Mouse (Mus musculus) bone marrow macrophage, adult 2 months (primary cell): ENCODE results near the gene Sesn2. TPM values are rescaled to one million over a fixed set of nuclear protein-coding genes. Genes with fewer than 3 reads are reported as not detected.

Experiments
- H3K27ac ChIP-seq: 2 replicates; pipeline ENCODE4 v1.5.1; 2012; ENCODE audit warnings: low read depth, low read length; ENCODE audit not compliant: insufficient read depth
- H3K4me1 ChIP-seq: 2 replicates; pipeline ENCODE4 v1.6.1; 2012; ENCODE audit warnings: low read length; ENCODE audit not compliant: control insufficient read depth, insufficient read depth
- H3K4me3 ChIP-seq: 2 replicates; pipeline ENCODE4 v1.5.1; 2012; ENCODE audit warnings: mild to moderate bottlenecking, low read length, moderate library complexity; ENCODE audit not compliant: insufficient read depth
- CTCF ChIP-seq: IDR thresholded peaks from 2 replicates; pipeline ENCODE4 v1.5.1; 2012; ENCODE audit warnings: low read depth, mild to moderate bottlenecking, low read length, moderate library complexity
- POLR2A ChIP-seq: IDR thresholded peaks from 2 replicates; pipeline ENCODE4 v1.6.1; 2012; ENCODE audit warnings: mild to moderate bottlenecking, low read depth, low read length, borderline replicate concordance
- polyA plus RNA-seq: library from polyadenylated mRNA; stranded (reverse); fragments of >200 nt; gene quantifications from 2 replicates; pipeline ENCODE4 v1.2.4, GENCODE M21; 2012; ENCODE audit not compliant: missing spikeins, insufficient read depth, insufficient read length

Gene Sesn2
- polyA plus RNA-seq, 1 experiment, result 13.8 TPM

- peak overlapping the region; percentile 89 for H3K27ac ChIP-seq
- TF ChIP-seq POLR2A (no peak), CTCF (peak; percentile 74)
- peaks cover 24% of the 10 kb centered on the region for H3K4me1 ChIP-seq
- peak overlapping the region; percentile 55 for H3K4me3 ChIP-seq
Observed at GRCm38 (mm10) chr4:132514555-132515135, 4.3 kb upstream of the Sesn2 start.

GRCm38 (mm10) chr4:132513395-132514273, 3.3 kb upstream of the Sesn2 start:
- no peak for TF ChIP-seq CTCF
- TF ChIP-seq POLR2A, result no peak
- Histone ChIP-seq H3K27ac (peak overlapping the region; percentile 4), H3K4me3 (no peak overlapping the region), H3K4me1 (peaks cover 25% of the 10 kb centered on the region)

DNA sequence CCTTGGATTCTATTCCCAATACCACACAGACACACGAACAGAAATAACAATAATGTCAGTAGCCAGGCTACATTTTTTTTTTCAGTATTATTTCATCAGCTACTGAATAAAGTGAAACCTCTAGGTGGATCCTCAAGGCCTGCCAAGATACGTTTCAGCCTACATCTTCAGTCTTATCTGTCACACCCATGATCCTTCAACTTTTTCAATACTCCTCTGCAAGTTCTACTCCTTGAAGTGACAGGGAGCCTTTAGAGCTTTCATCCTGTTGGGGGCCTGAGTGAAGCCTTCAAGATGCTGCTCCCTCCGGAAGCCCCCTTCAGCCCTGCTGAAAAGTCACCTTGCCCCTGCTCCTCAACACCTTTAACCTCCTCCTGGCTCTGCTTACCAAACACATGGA, 1.8 kb upstream of the Sesn2 start:
- H3K27ac ChIP-seq, result no peak overlapping the region
- H3K4me1 ChIP-seq, result peaks cover 37% of the 10 kb centered on the region

DNA sequence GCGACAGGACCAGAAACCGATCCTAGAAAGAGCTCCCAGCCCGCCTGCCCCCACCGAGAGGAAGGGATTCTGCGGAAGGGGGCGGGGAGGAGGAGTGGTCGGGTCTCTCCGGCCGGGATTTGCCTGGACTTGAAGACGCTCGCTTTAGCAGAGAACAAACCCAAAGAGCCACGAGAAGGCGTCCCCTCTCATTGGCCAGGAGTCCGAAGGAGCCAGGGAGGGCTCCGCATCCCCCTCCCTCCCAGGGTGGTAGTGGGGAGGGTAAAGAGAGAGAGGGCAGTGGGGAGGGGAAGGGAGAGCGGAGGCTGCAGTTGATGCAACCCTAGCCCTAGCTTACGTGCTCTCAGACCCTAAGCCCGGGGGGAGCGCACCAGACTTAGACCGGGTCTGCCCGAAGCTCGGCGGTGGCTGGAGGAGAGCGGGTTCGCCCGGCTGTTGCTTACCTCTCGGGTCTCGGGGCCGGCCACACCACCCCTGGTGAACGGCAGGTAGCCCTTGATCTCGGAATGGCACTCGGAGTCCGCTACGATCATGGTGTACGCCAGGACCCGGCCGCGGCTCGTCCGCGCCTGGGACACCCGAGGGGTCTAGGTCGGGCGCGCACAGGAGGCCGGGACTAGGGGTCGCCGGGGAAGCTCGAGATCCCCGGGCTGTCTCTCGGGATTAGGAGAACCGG, 542 bp downstream of the Sesn2 start:
- H3K4me1 ChIP-seq, result peaks cover 48% of the 10 kb centered on the region
- TF ChIP-seq CTCF, result no peak
- no peak for TF ChIP-seq POLR2A
- peak overlapping the region; percentile 52 for H3K27ac ChIP-seq
- H3K4me3 ChIP-seq, result peak overlapping the region; percentile 86

More for the DNA sequence above, 1.8 kb upstream of the Sesn2 start:
- H3K4me3 ChIP-seq, result no peak overlapping the region
- no peak for TF ChIP-seq CTCF
- TF ChIP-seq POLR2A, result no peak

DNA sequence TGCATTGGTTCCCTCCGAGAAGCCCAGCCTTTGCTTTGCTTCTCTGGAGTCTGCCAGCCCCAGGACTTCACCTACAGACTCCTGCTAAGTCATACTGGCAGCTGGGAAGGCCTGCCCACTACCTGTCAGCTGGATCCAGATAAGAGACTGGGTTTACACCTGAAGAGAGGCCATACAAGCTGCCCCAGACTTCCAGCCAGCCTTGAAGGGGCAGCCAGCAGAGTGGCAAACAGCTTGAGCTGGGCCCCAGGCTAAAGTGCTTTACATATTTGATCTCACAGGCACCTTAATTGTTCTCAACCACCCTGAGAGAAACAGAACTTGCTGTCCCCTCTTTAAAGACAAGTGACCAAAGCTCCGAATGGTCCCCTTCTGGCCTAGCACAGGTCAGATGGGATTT, 3.1 kb downstream of the Sesn2 start:
- Histone ChIP-seq H3K4me3 (no peak overlapping the region), H3K27ac (no peak overlapping the region), H3K4me1 (peaks cover 43% of the 10 kb centered on the region)
- TF ChIP-seq POLR2A (no peak), CTCF (no peak)

- H3K4me1 ChIP-seq, result peaks cover 42% of the 10 kb centered on the region
- TF ChIP-seq POLR2A (no peak), CTCF (no peak)
- H3K27ac ChIP-seq, result no peak overlapping the region
- no peak overlapping the region for H3K4me3 ChIP-seq
Observed at GRCm38 (mm10) chr4:132506250-132506649, 4.1 kb downstream of the Sesn2 start.

GRCm38 (mm10) chr4:132505800-132506199, 4.5 kb downstream of the Sesn2 start:
- TF ChIP-seq POLR2A, result no peak
- no peak for TF ChIP-seq CTCF
- H3K4me1 ChIP-seq, result peaks cover 41% of the 10 kb centered on the region
- peak overlapping the region; percentile 33 for H3K27ac ChIP-seq
- H3K4me3 ChIP-seq, result no peak overlapping the region

DNA sequence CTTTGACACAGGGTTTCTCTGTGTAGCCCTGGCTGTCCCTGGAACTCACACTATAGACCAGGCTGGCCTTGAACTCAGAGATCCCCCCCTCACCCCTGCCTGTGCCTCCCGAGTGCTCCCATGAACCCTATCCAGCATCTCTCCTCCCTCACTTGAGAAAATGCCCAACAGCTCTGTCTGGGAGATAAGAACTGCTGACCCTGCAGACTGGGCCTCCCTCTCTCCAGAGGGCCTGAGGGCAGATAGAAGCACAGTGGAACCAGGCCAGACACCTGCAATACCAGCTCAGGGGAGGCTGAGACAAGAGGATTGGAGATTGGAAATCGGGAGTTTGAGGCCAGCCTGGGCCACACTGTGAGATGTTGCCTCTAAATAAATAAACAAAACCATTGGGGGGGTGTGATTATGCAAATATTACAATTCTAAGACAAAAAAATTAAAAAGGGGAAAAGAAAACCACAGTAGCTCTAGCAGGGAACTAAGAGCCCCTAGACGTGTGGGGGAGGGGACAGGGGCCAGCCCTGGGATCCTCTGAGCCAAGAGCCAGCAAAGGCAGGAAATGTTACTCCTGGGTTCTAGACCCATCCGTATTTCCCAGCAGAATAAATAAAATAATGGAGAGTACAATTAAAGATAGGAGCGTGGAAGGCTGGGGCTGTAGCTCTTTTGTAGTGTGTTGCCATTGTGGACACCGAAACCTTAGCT, 5.1 kb downstream of the Sesn2 start:
- H3K27ac ChIP-seq, result peak overlapping the region; percentile 73
- no peak for TF ChIP-seq POLR2A
- TF ChIP-seq CTCF, result no peak
- peaks cover 44% of the 10 kb centered on the region for H3K4me1 ChIP-seq
- H3K4me3 ChIP-seq, result no peak overlapping the region

- Histone ChIP-seq H3K27ac (no peak overlapping the region), H3K4me3 (no peak overlapping the region), H3K4me1 (peaks cover 42% of the 10 kb centered on the region)
- TF ChIP-seq CTCF, result no peak
- no peak for TF ChIP-seq POLR2A
Observed at GRCm38 (mm10) chr4:132503344-132503743, 7.0 kb downstream of the Sesn2 start.
